Mouse (Mus musculus): ENCODE measurements at regions not wholly inside any gene's neighbourhood (a gene's known extent, or its start where the extent isn't known, plus 50 kb on each side); places are given as distances from the start of the nearest gene placed in this dataset.

DNA sequence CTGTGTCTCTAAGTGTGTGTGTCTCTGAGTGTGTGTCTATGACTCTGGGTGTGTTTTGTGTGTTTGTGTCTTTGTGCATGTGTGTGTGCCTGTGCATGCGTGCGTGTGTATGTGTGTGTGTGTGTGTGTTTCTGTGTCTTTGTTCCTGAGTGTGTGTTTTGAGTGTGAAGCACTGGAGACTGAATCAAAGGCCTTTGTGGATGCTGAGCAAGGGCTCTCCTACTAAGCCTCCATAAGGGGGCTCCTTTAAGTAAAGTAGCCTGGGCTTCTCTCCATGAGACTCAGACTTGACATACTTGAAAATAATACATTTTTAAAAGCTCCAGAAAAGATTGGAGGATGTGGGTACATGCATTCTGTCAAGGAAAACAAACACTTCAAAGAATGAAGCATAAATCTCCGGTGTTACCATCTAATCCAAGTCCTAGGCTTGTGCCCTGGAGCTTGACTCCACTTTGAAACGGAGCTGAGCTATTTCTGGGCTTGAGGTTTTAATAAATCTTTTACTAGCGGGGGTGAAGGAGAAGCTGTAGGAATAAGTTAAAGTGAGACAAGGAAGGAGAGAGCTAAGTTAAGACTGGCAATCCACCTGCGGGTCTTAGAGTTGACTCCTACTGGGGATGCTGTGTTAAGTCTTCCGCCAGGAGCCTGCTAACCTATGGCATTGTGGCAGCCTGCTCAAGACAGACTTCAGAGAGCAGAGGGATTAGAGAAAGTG is 73.8 kb upstream of the Il15 start:
- TF ChIP-seq POLR2A (IDR thresholded peaks at IDR 0.05; ENCODE audit: low read depth, low read length) (no peak), CTCF (IDR thresholded peaks at IDR 0.05; ENCODE audit: borderline replicate concordance, insufficient read depth, low read length) (no peak)
